Mouse (Mus musculus) CH12.LX (cell line): ENCODE data around the gene Cnn2. TPM values are rescaled to one million over a fixed set of nuclear protein-coding genes. Genes with fewer than 3 reads are reported as not detected.
A peak's percentile ranks its signal among the peaks of the same experiment; 100 is the strongest.

Source experiments
- DNase-seq: peaks from one replicate; pipeline ENCODE4 v3.0.0-alpha.2; 2013; ENCODE audit errors: extremely low read depth
- H3K27ac ChIP-seq: 2 replicates; pipeline ENCODE4 v1.5.1; 2012; ENCODE audit warnings: low read depth, mild to moderate bottlenecking, control low read depth, moderate library complexity; ENCODE audit not compliant: insufficient read depth
- H3K27me3 ChIP-seq: replicated peaks from 2 replicates; pipeline ENCODE3; 2012; ENCODE audit warnings: inconsistent platforms
- H3K36me3 ChIP-seq, 2 experiments: replicated peaks in 1 of 2; 2 replicates each; pipeline versions ENCODE3 to v1.6.1; 2012; ENCODE audit warnings: inconsistent platforms in 1 of 2, low read length in 1 of 2, mild to moderate bottlenecking in 1 of 2, mixed read lengths in 1 of 2, moderate library complexity in 1 of 2; ENCODE audit not compliant: control insufficient read depth in 1 of 2, insufficient read depth in 1 of 2
- H3K4me1 ChIP-seq, 2 experiments: 2 replicates each; pipeline ENCODE4 v1.6.1; 2012; ENCODE audit warnings: inconsistent platforms in 1 of 2, moderate library complexity in 1 of 2; ENCODE audit not compliant: insufficient read depth in 2 of 2, control insufficient read depth in 1 of 2
- H3K4me2 ChIP-seq: 2 replicates; pipeline ENCODE4 v1.6.1; 2012; ENCODE audit warnings: low read depth, mild to moderate bottlenecking, control low read depth; ENCODE audit not compliant: poor library complexity, insufficient read depth, severe bottlenecking
- H3K4me3 ChIP-seq, 3 experiments: fragments of 150-350 bp in 1 of 3; sonication (generic) in 1 of 3; replicated peaks in 1 of 3; 2 replicates each; pipeline versions ENCODE3 to v1.5.1; 2011 to 2012; ENCODE audit warnings: low read depth in 2 of 3, low read length in 2 of 3, mild to moderate bottlenecking in 2 of 3, moderate library complexity in 2 of 3, control low read depth in 1 of 3, improper control_type of control experiment in 1 of 3, inconsistent platforms in 1 of 3, mixed read lengths in 1 of 3; ENCODE audit not compliant: poor library complexity in 1 of 3
- H3K79me2 ChIP-seq: replicated peaks from 2 replicates; pipeline ENCODE4 v1.6.1; 2012; ENCODE audit warnings: mild to moderate bottlenecking, moderate library complexity; ENCODE audit not compliant: control insufficient read depth, poor library complexity, insufficient read depth, severe bottlenecking; ENCODE audit errors: extremely low read depth
- H3K9ac ChIP-seq: 2 replicates; pipeline ENCODE4 v1.6.1; 2012; ENCODE audit warnings: low read depth, mild to moderate bottlenecking, control low read depth, moderate library complexity; ENCODE audit not compliant: insufficient read depth
- H3K9me3 ChIP-seq: replicated peaks from 2 replicates; pipeline ENCODE3; 2012; ENCODE audit warnings: low read length, inconsistent platforms, mixed read lengths
- BHLHE40 ChIP-seq: IDR thresholded peaks from 2 replicates; pipeline ENCODE4 v1.6.1; 2011; ENCODE audit warnings: mild to moderate bottlenecking, low read depth, low read length, improper control_type of control experiment
- CHD1 ChIP-seq: IDR thresholded peaks from 2 replicates; pipeline ENCODE4 v1.6.1; 2012; ENCODE audit warnings: low read depth, low read length, improper control_type of control experiment, inconsistent platforms
- CHD2 ChIP-seq: IDR thresholded peaks from 2 replicates; pipeline ENCODE4 v1.6.1; 2011; ENCODE audit warnings: low read length, improper control_type of control experiment
- ETS1 ChIP-seq: conservative IDR thresholded peaks from 2 replicates; pipeline ENCODE4 v1.6.1; 2012; ENCODE audit warnings: low read depth, mild to moderate bottlenecking, inconsistent platforms, low read length, improper control_type of control experiment, moderate library complexity
- GABPA ChIP-seq: IDR thresholded peaks from 2 replicates; pipeline ENCODE4 v1.6.1; 2012; ENCODE audit warnings: low read depth, low read length, improper control_type of control experiment, inconsistent platforms; ENCODE audit not compliant: insufficient replicate concordance
- HCFC1 ChIP-seq: IDR thresholded peaks from 2 replicates; pipeline ENCODE4 v1.6.1; 2012; ENCODE audit warnings: low read depth, mild to moderate bottlenecking, inconsistent platforms, low read length, improper control_type of control experiment
- IRF4 ChIP-seq: IDR thresholded peaks from 2 replicates; pipeline ENCODE4 v1.6.1; 2014; ENCODE audit warnings: low read depth, mild to moderate bottlenecking, inconsistent platforms, low read length, improper control_type of control experiment
- JUND ChIP-seq: conservative IDR thresholded peaks from 2 replicates; pipeline ENCODE4 v1.6.1; 2011; ENCODE audit warnings: low read depth, low read length, improper control_type of control experiment
- MAX ChIP-seq: IDR thresholded peaks from 2 replicates; pipeline ENCODE4 v1.6.1; 2011; ENCODE audit warnings: low read length, improper control_type of control experiment
- MAZ ChIP-seq: IDR thresholded peaks from 2 replicates; pipeline ENCODE4 v1.6.1; 2012; ENCODE audit warnings: low read depth, mild to moderate bottlenecking, inconsistent platforms, low read length, improper control_type of control experiment, moderate library complexity
- MEF2A ChIP-seq: IDR thresholded peaks from 2 replicates; pipeline ENCODE4 v1.6.1; 2014; ENCODE audit warnings: low read depth, mild to moderate bottlenecking, inconsistent platforms, low read length, improper control_type of control experiment, borderline replicate concordance
- MXI1 ChIP-seq: IDR thresholded peaks from 2 replicates; pipeline ENCODE4 v1.6.1; 2011; ENCODE audit warnings: mild to moderate bottlenecking, low read depth, low read length, improper control_type of control experiment
- MYC ChIP-seq: IDR thresholded peaks from 2 replicates; pipeline ENCODE4 v1.6.1; 2011; ENCODE audit warnings: low read depth, mild to moderate bottlenecking, improper control_type of control experiment, low read length
- NELFE ChIP-seq: IDR thresholded peaks from 2 replicates; pipeline ENCODE4 v1.6.1; 2011; ENCODE audit warnings: low read depth, low read length, improper control_type of control experiment
- NRF1 ChIP-seq: IDR thresholded peaks from 2 replicates; pipeline ENCODE4 v1.6.1; 2014; ENCODE audit warnings: low read depth, mild to moderate bottlenecking, inconsistent platforms, low read length, improper control_type of control experiment, moderate library complexity
- POLR2A ChIP-seq: IDR thresholded peaks from 2 replicates; pipeline ENCODE4 v1.6.1; 2011; ENCODE audit warnings: low read depth, mild to moderate bottlenecking, improper control_type of control experiment, low read length
- RCOR1 ChIP-seq: conservative IDR thresholded peaks from 2 replicates; pipeline ENCODE4 v1.6.1; 2012; ENCODE audit warnings: low read depth, mild to moderate bottlenecking, inconsistent platforms, low read length, improper control_type of control experiment
- SIN3A ChIP-seq: IDR thresholded peaks from 2 replicates; pipeline ENCODE4 v1.6.1; 2012; ENCODE audit warnings: low read length, improper control_type of control experiment, inconsistent platforms
- SMC3 ChIP-seq: IDR thresholded peaks from 2 replicates; pipeline ENCODE4 v1.6.1; 2011; ENCODE audit warnings: low read depth, low read length, improper control_type of control experiment
- TCF12 ChIP-seq: IDR thresholded peaks from 2 replicates; pipeline ENCODE4 v1.6.1; 2014; ENCODE audit warnings: low read depth, mild to moderate bottlenecking, inconsistent platforms, low read length, improper control_type of control experiment
- UBTF ChIP-seq: IDR thresholded peaks from 2 replicates; pipeline ENCODE4 v1.6.1; 2012; ENCODE audit warnings: low read depth, mild to moderate bottlenecking, inconsistent platforms, low read length, improper control_type of control experiment, moderate library complexity
- USF1 ChIP-seq: IDR thresholded peaks from 2 replicates; pipeline ENCODE4 v1.6.1; 2014; ENCODE audit warnings: low read depth, mild to moderate bottlenecking, inconsistent platforms, low read length, improper control_type of control experiment
- USF2 ChIP-seq: conservative IDR thresholded peaks from 2 replicates; pipeline ENCODE4 v1.6.1; 2011; ENCODE audit warnings: low read depth, low read length, improper control_type of control experiment
- ZKSCAN1 ChIP-seq: IDR thresholded peaks from 2 replicates; pipeline ENCODE4 v1.6.1; 2012; ENCODE audit warnings: low read depth, inconsistent platforms, low read length, improper control_type of control experiment, borderline replicate concordance
- ZMIZ1 ChIP-seq: IDR thresholded peaks from 2 replicates; pipeline ENCODE4 v1.6.1; 2012; ENCODE audit warnings: low read depth, mild to moderate bottlenecking, inconsistent platforms, low read length, improper control_type of control experiment
- dilution Hi-C: fragments of 300-500 bp; cut with MboI; formaldehyde crosslinking; loops from 2 replicates; pipeline ENCODE4 v1.14.3; 2020; ENCODE audit warnings: low sequenced_read_pairs; ENCODE audit not compliant: extremely low pct_unique_long_range_greater_than_20kb, extremely low pct_ligation_motif_present
- in situ Hi-C: fragments of 300-500 bp; cut with MboI; formaldehyde crosslinking; loops from 3 replicates; pipeline ENCODE4 v1.14.3; 2019; ENCODE audit warnings: low sequenced_read_pairs, low pct_ligation_motif_present, low pct_unique_long_range_greater_than_20kb, mixed read lengths
- polyA plus RNA-seq: library from polyadenylated mRNA; unstranded; fragments of >175 nt; gene quantifications from 2 replicates; pipeline ENCODE4 v1.2.1, GENCODE M21; 2012; ENCODE audit warnings: low read depth; ENCODE audit not compliant: insufficient read length
- total RNA-seq, 2 experiments: library from RNA; depleted of rRNA; stranded (reverse); fragments of 300-350 nt in 1 of 2; fragments of >200 nt in 1 of 2; gene quantifications; 2 replicates each; pipeline ENCODE4 v1.2.3; 2012 to 2014

Cnn2 gene
- total and polyA plus RNA-seq, 3 experiments, result 26.9 to 62.7 (median 49.0) TPM

DNA sequence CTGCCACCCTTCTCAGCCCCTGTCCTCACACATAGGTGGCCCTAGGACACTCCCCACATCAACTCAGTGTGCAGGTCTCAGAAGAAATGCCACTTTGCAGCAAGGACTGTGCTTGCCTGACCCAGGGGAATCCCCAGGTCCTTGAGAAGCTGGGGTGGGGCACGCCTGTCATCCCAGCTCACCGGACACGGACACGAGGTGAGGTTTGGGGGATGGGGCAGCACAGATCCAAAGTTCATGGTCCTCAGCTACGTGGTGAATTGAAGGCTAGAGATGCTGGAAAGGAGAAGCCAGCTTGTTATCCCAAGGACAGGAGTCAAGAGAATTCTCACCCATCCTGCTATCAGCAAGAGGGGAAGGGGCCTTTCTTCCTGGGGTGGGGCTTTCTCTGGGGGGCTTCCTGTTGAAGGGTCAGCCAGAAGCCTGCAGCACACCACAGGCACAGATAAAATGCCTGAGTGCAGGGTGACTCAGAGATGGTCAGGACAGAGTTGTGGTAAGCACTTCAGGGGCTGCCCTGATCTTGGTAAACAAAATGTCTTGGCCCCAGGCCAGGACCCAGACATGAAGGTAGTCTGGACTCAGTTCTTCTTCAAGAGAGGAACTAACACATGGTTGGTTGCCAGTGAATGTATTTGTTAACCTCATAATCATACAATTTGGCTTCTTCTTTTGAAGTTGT is 44.6 kb downstream of the Cnn2 start:
- peaks cover 29 to 63% of the 10 kb centered on the region in 2 experiments for H3K4me1 ChIP-seq
- H3K79me2 ChIP-seq, result peaks cover 5% of the 10 kb centered on the region; the same call in 1 of the 2 replicates
- no peak overlapping the region for H3K4me3 ChIP-seq
- no peak for TF ChIP-seq NRF1
- peak; percentile 83; the same call in 1 of the 2 replicates for TF ChIP-seq CHD1
- no peak for TF ChIP-seq USF1
- TF ChIP-seq CHD2, result peak; percentile 88
- TF ChIP-seq RCOR1, result peak; percentile 64; the same call in 1 of the 2 replicates
- TF ChIP-seq JUND, result no peak
- TF ChIP-seq ETS1, result peak; percentile 75
- 0 out of 2 replicates have a peak, but pooled peaks have one; percentile 9 for TF ChIP-seq HCFC1
- TF ChIP-seq ZKSCAN1, result no peak
- TF ChIP-seq USF2, result no peak
- peak; percentile 22 for TF ChIP-seq SMC3
- peak; percentile 91 for TF ChIP-seq MAX
- TF ChIP-seq MEF2A, result peak; percentile 71; the same call in 1 of the 2 replicates
- peak; percentile 92 for TF ChIP-seq MXI1
- TF ChIP-seq TCF12, result peak; percentile 46; the same call in 1 of the 2 replicates
- no peak for TF ChIP-seq GABPA
- TF ChIP-seq BHLHE40, result peak; percentile 91
- 0 out of 2 replicates have a peak, but pooled peaks have one; percentile 39 for TF ChIP-seq ZMIZ1
- no peak; the same call in 1 of the 2 replicates for TF ChIP-seq IRF4
- peak; percentile 77 for TF ChIP-seq MYC
- 0 out of 2 replicates have a peak, but pooled peaks have one; percentile 34 for TF ChIP-seq UBTF
- TF ChIP-seq NELFE, result no peak
- TF ChIP-seq POLR2A, result 0 out of 2 replicates have a peak, but pooled peaks have one; percentile 19
- no peak; the same call in 1 of the 2 replicates for TF ChIP-seq MAZ
- peak; percentile 75; the same call in 1 of the 2 replicates for TF ChIP-seq SIN3A
- peak overlapping the region; percentile 99 for H3K27ac ChIP-seq
- in situ Hi-C loops, result no loop called here
- dilution Hi-C loops, result no loop called here
- peak overlapping the region; percentile 86 for H3K4me2 ChIP-seq
- H3K27me3 ChIP-seq, result no peaks in the 10 kb centered on the region
- H3K9me3 ChIP-seq, result no peaks in the 10 kb centered on the region
- H3K36me3 ChIP-seq, result peaks cover 62 to 79% of the 10 kb centered on the region in 2 experiments
- no peak for DNase-seq
- peak overlapping the region; percentile 54 for H3K9ac ChIP-seq
